Mouse (Mus musculus): ENCODE results near the gene Cdk14. TPM values are rescaled to one million over a fixed set of nuclear protein-coding genes. Genes with fewer than 3 reads are reported as not detected.

Cdk14 gene
- polyA plus RNA-seq (2014; fragmentation: Nextera tagmentation; extraction: Ambion mirVana): 25.5 and 26.7 TPM in 2 replicates

DNA sequence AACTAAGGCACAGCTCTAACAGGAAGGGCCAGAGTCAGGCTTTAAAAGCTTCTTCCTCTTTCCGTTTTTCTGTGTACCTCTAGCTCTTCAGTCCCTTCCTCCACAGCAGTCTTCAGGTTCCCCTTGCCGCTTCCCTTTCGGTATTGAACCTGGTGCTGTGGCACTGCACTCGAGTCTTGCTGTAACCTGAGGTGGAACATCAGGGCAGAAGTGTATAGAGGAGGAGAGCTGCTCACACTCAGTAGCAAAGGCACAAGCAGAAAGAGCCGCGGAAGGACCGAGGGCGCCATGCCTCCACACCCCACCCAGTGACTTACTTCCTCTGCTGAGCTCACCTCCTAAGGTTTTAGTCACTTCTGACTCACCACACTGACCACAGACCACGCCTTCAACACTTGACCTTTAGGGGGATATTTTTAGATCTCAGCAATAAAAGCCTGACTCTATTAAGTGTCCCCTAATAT is at the start of gene Cdk14:
Gene Cdk14, minus strand, starts transcription at position 321 of the 464 bp plus-strand sequence.
- no peaks in the 10 kb centered on the region for H3K9me3 ChIP-seq (ENCODE audit: control insufficient read depth, low read length)

GRCm38 (mm10) chr5:5465256-5465655 is 45.1 kb upstream of the Cdk14 start:
- 84% methylated on average over 1 of the region's 1 CpGs for WGBS
- no peak overlapping the region for H3K4me3 ChIP-seq (ENCODE audit: low read depth, low read length)
- DNase-seq (ENCODE audit: low spot score, missing footprints): no peak
- H3K27ac ChIP-seq (ENCODE audit: low read depth, low read length): no peak overlapping the region
- H3K4me1 ChIP-seq (ENCODE audit: control insufficient read depth, insufficient read depth, low read length): no peaks in the 10 kb centered on the region
- H3K9me3 ChIP-seq (ENCODE audit: control insufficient read depth, low read length): no peaks in the 10 kb centered on the region
- no peaks in the 10 kb centered on the region for H3K36me3 ChIP-seq (ENCODE audit: control insufficient read depth, insufficient read depth, low read length)
- no peak overlapping the region for H3K9ac ChIP-seq (ENCODE audit: low read length)
- no peaks in the 10 kb centered on the region for H3K27me3 ChIP-seq (ENCODE audit: control insufficient read depth, insufficient read depth, low read length)
- ATAC-seq (ENCODE audit: low FRiP score): no peak
- H3K4me2 ChIP-seq: no peak overlapping the region

More for the DNA sequence above, at the start of gene Cdk14:
- Histone ChIP-seq H3K4me3 (ENCODE audit: low read depth, low read length) (no peak within 1 kb of the TSS), H3K36me3 (ENCODE audit: control insufficient read depth, insufficient read depth, low read length) (no peaks in the 10 kb centered on the region), H3K4me1 (ENCODE audit: control insufficient read depth, insufficient read depth, low read length) (no peaks in the 10 kb centered on the region), H3K27ac (ENCODE audit: low read depth, low read length) (no peak within 1 kb of the TSS), H3K9ac (ENCODE audit: low read length) (no peak within 1 kb of the TSS), H3K27me3 (ENCODE audit: control insufficient read depth, insufficient read depth, low read length) (no peaks in the 10 kb centered on the region), H3K4me2 (no peak within 1 kb of the TSS)
- ATAC-seq (ENCODE audit: low FRiP score) (no peak), DNase-seq (ENCODE audit: low spot score, missing footprints) (no peak)
- 91% methylated on average over 9 of the region's 9 CpGs for WGBS

GRCm38 (mm10) chr5:5431746-5432438 is 11.8 kb upstream of the Cdk14 start:
- Histone ChIP-seq H3K4me2 (no peak overlapping the region), H3K4me3 (ENCODE audit: low read depth, low read length) (no peak overlapping the region), H3K4me1 (ENCODE audit: control insufficient read depth, insufficient read depth, low read length) (no peaks in the 10 kb centered on the region), H3K27me3 (ENCODE audit: control insufficient read depth, insufficient read depth, low read length) (no peaks in the 10 kb centered on the region), H3K9ac (ENCODE audit: low read length) (no peak overlapping the region), H3K36me3 (ENCODE audit: control insufficient read depth, insufficient read depth, low read length) (no peaks in the 10 kb centered on the region), H3K9me3 (ENCODE audit: control insufficient read depth, low read length) (no peaks in the 10 kb centered on the region), H3K27ac (ENCODE audit: low read depth, low read length) (no peak overlapping the region)
- no peak for DNase-seq (ENCODE audit: low spot score, missing footprints)
- ATAC-seq (ENCODE audit: low FRiP score): peak; percentile 74; the same call in 1 of the 2 replicates
- WGBS: 65% methylated on average over 5 of the region's 5 CpGs

GRCm38 (mm10) chr5:5423723-5424171 is 3.6 kb upstream of the Cdk14 start:
- H3K4me2 ChIP-seq: no peak overlapping the region
- no peaks in the 10 kb centered on the region for H3K36me3 ChIP-seq (ENCODE audit: control insufficient read depth, insufficient read depth, low read length)
- ATAC-seq (ENCODE audit: low FRiP score) (no peak), DNase-seq (ENCODE audit: low spot score, missing footprints) (no peak)
- no peak overlapping the region for H3K4me3 ChIP-seq (ENCODE audit: low read depth, low read length)
- no peaks in the 10 kb centered on the region for H3K27me3 ChIP-seq (ENCODE audit: control insufficient read depth, insufficient read depth, low read length)
- H3K9ac ChIP-seq (ENCODE audit: low read length): no peak overlapping the region
- WGBS: 86% methylated on average over 6 of the region's 6 CpGs
- H3K9me3 ChIP-seq (ENCODE audit: control insufficient read depth, low read length): no peaks in the 10 kb centered on the region
- H3K4me1 ChIP-seq (ENCODE audit: control insufficient read depth, insufficient read depth, low read length): no peaks in the 10 kb centered on the region
- no peak overlapping the region for H3K27ac ChIP-seq (ENCODE audit: low read depth, low read length)

- no peak overlapping the region for H3K9ac ChIP-seq (ENCODE audit: low read length)
- no peaks in the 10 kb centered on the region for H3K4me1 ChIP-seq (ENCODE audit: control insufficient read depth, insufficient read depth, low read length)
- H3K9me3 ChIP-seq (ENCODE audit: control insufficient read depth, low read length): no peaks in the 10 kb centered on the region
- 96% methylated on average over 4 of the region's 4 CpGs for WGBS
- DNase-seq (ENCODE audit: low spot score, missing footprints) (no peak), ATAC-seq (ENCODE audit: low FRiP score) (no peak)
- H3K27me3 ChIP-seq (ENCODE audit: control insufficient read depth, insufficient read depth, low read length): no peaks in the 10 kb centered on the region
- H3K27ac ChIP-seq (ENCODE audit: low read depth, low read length): no peak overlapping the region
- no peak overlapping the region for H3K4me3 ChIP-seq (ENCODE audit: low read depth, low read length)
- no peaks in the 10 kb centered on the region for H3K36me3 ChIP-seq (ENCODE audit: control insufficient read depth, insufficient read depth, low read length)
- no peak overlapping the region for H3K4me2 ChIP-seq
These were observed 3.0 kb upstream of the Cdk14 start for GRCm38 (mm10) chr5:5423081-5423480.

DNA sequence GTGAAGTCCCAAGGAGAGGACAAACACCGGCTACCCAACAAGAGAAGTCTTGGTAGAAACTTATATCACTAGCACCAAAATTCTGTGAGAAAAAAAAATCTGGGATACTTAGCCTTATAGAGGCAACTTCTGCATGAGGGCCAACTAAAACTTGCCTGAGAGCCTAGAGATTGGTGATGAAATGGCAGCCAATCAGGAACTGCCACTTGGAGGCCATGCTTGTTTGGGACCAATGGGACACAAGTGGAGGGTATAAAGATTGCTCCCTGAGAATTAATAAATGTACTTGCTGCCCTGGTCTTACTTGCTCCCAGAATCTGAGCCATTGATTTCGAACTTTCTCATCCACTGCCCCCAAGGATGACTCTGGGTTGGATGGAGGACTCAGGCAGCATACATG is 1.3 kb upstream of the Cdk14 start:
- DNase-seq (ENCODE audit: low spot score, missing footprints) (no peak), ATAC-seq (ENCODE audit: low FRiP score) (no peak)

GRCm38 (mm10) chr5:5419253-5419652 is 859 bp downstream of the Cdk14 start:
- no peak overlapping the region for H3K4me3 ChIP-seq (ENCODE audit: low read depth, low read length)
- H3K9me3 ChIP-seq (ENCODE audit: control insufficient read depth, low read length): no peaks in the 10 kb centered on the region
- no peaks in the 10 kb centered on the region for H3K4me1 ChIP-seq (ENCODE audit: control insufficient read depth, insufficient read depth, low read length)
- 77% methylated on average over 1 of the region's 1 CpGs for WGBS
- ATAC-seq (ENCODE audit: low FRiP score): no peak
- no peak for DNase-seq (ENCODE audit: low spot score, missing footprints)
- H3K36me3 ChIP-seq (ENCODE audit: control insufficient read depth, insufficient read depth, low read length): no peaks in the 10 kb centered on the region
- no peak overlapping the region for H3K27ac ChIP-seq (ENCODE audit: low read depth, low read length)
- H3K27me3 ChIP-seq (ENCODE audit: control insufficient read depth, insufficient read depth, low read length): no peaks in the 10 kb centered on the region
- no peak overlapping the region for H3K4me2 ChIP-seq
- H3K9ac ChIP-seq (ENCODE audit: low read length): no peak overlapping the region

More for the DNA sequence above, 1.3 kb upstream of the Cdk14 start:
- Histone ChIP-seq H3K9ac (ENCODE audit: low read length) (no peak overlapping the region), H3K4me3 (ENCODE audit: low read depth, low read length) (no peak overlapping the region), H3K9me3 (ENCODE audit: control insufficient read depth, low read length) (no peaks in the 10 kb centered on the region), H3K27me3 (ENCODE audit: control insufficient read depth, insufficient read depth, low read length) (no peaks in the 10 kb centered on the region), H3K4me1 (ENCODE audit: control insufficient read depth, insufficient read depth, low read length) (no peaks in the 10 kb centered on the region), H3K4me2 (no peak overlapping the region), H3K27ac (ENCODE audit: low read depth, low read length) (no peak overlapping the region), H3K36me3 (ENCODE audit: control insufficient read depth, insufficient read depth, low read length) (no peaks in the 10 kb centered on the region)
- WGBS: 90% methylated on average over 2 of the region's 2 CpGs

DNA sequence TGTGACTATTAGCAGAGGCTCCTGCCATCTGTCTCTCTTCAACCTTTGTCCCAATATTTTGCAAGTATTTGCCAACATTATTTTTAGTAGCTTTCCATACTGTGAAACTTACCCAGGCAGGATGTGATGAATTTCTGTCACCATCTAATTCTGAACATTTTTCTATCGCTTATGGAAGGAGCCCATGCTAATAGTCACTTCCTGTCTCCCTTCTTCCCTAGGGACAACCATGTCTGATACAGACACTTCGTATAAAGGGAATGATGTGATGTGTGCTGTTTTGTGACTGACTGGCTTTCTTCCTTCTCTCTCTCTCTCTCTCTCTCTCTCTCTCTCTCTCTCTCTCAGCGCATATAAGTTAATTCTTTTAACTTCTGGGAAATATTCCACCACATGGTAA is 5.3 kb downstream of the Cdk14 start:
- ATAC-seq (ENCODE audit: low FRiP score) (no peak), DNase-seq (ENCODE audit: low spot score, missing footprints) (no peak)
- H3K9ac ChIP-seq (ENCODE audit: low read length): no peak overlapping the region
- no peaks in the 10 kb centered on the region for H3K9me3 ChIP-seq (ENCODE audit: control insufficient read depth, low read length)
- no peaks in the 10 kb centered on the region for H3K36me3 ChIP-seq (ENCODE audit: control insufficient read depth, insufficient read depth, low read length)
- no peaks in the 10 kb centered on the region for H3K27me3 ChIP-seq (ENCODE audit: control insufficient read depth, insufficient read depth, low read length)
- no peak overlapping the region for H3K27ac ChIP-seq (ENCODE audit: low read depth, low read length)
- no peaks in the 10 kb centered on the region for H3K4me1 ChIP-seq (ENCODE audit: control insufficient read depth, insufficient read depth, low read length)
- H3K4me2 ChIP-seq: no peak overlapping the region
- WGBS: 83% methylated on average over 3 of the region's 3 CpGs
- no peak overlapping the region for H3K4me3 ChIP-seq (ENCODE audit: low read depth, low read length)

- no peaks in the 10 kb centered on the region for H3K9me3 ChIP-seq (ENCODE audit: control insufficient read depth, low read length)
- no peak for ATAC-seq (ENCODE audit: low FRiP score)
- DNase-seq (ENCODE audit: low spot score, missing footprints): no peak
- H3K4me3 ChIP-seq (ENCODE audit: low read depth, low read length): no peak overlapping the region
- 83% methylated on average over 2 of the region's 2 CpGs for WGBS
- H3K9ac ChIP-seq (ENCODE audit: low read length): no peak overlapping the region
- H3K36me3 ChIP-seq (ENCODE audit: control insufficient read depth, insufficient read depth, low read length): no peaks in the 10 kb centered on the region
- no peak overlapping the region for H3K27ac ChIP-seq (ENCODE audit: low read depth, low read length)
- no peaks in the 10 kb centered on the region for H3K4me1 ChIP-seq (ENCODE audit: control insufficient read depth, insufficient read depth, low read length)
- no peak overlapping the region for H3K4me2 ChIP-seq
- H3K27me3 ChIP-seq (ENCODE audit: control insufficient read depth, insufficient read depth, low read length): no peaks in the 10 kb centered on the region
These were observed 8.2 kb downstream of the Cdk14 start for GRCm38 (mm10) chr5:5411886-5412285.
